Mouse (Mus musculus) ES-E14 (cell line): ENCODE data around the gene 5730522E02Rik. TPM values are rescaled to one million over a fixed set of nuclear protein-coding genes. Genes with fewer than 3 reads are reported as not detected.

Experiments used
- DNase-seq: peaks from one replicate; pipeline ENCODE4 v3.0.0-alpha.2; 2013; ENCODE audit warnings: low read depth, low spot score
- H3K27ac ChIP-seq: 2 replicates; pipeline ENCODE4 v1.5.1; 2012; ENCODE audit warnings: low read depth, mild to moderate bottlenecking, low read length, moderate library complexity, mixed read lengths; ENCODE audit not compliant: poor library complexity, insufficient read depth, severe bottlenecking
- H3K36me3 ChIP-seq: 2 replicates; pipeline ENCODE4 v1.6.1; 2012; ENCODE audit warnings: mild to moderate bottlenecking, low read length, moderate library complexity, mixed read lengths; ENCODE audit not compliant: control insufficient read depth, poor library complexity, insufficient read depth, severe bottlenecking
- H3K4me1 ChIP-seq, 2 experiments: fragments of 150-350 bp in 1 of 2; sonication (generic) in 1 of 2; 2 replicates each; pipeline ENCODE4 v1.6.1; 2012; ENCODE audit warnings: low read length in 2 of 2, mild to moderate bottlenecking in 1 of 2, mixed read lengths in 1 of 2; ENCODE audit not compliant: control insufficient read depth in 2 of 2, insufficient read depth in 2 of 2, poor library complexity in 1 of 2
- H3K4me3 ChIP-seq, 2 experiments: fragments of 150-350 bp in 1 of 2; sonication (generic) in 1 of 2; 2 replicates each; pipeline ENCODE4 v1.5.1; 2012; ENCODE audit warnings: low read length in 2 of 2, low read depth in 1 of 2, mild to moderate bottlenecking in 1 of 2, mixed read lengths in 1 of 2; ENCODE audit not compliant: insufficient read depth in 1 of 2, poor library complexity in 1 of 2, severe bottlenecking in 1 of 2
- H3K9ac ChIP-seq: 2 replicates; pipeline ENCODE4 v1.6.1; 2012; ENCODE audit warnings: low read depth, mild to moderate bottlenecking, low read length, mixed read lengths; ENCODE audit not compliant: poor library complexity, insufficient read depth, severe bottlenecking
- H3K9me3 ChIP-seq: fragments of 150-350 bp; sonication (generic); 2 replicates; pipeline ENCODE4 v1.6.1; 2012; ENCODE audit warnings: low read depth, mild to moderate bottlenecking, low read length; ENCODE audit not compliant: control insufficient read depth, insufficient read depth
- CHD2 ChIP-seq: IDR thresholded peaks from 2 replicates; pipeline ENCODE4 v1.6.1; 2014; ENCODE audit warnings: mild to moderate bottlenecking, low read depth, low read length, inconsistent platforms
- HCFC1 ChIP-seq: IDR thresholded peaks from 2 replicates; pipeline ENCODE4 v1.6.1; 2012; ENCODE audit warnings: low read length, inconsistent platforms, borderline replicate concordance; ENCODE audit not compliant: insufficient read depth
- MAFK ChIP-seq: IDR thresholded peaks from 2 replicates; pipeline ENCODE4 v1.6.1; 2014; ENCODE audit warnings: mild to moderate bottlenecking, low read depth, low read length, inconsistent platforms; ENCODE audit not compliant: insufficient read depth
- ZC3H11A ChIP-seq: IDR thresholded peaks from 2 replicates; pipeline ENCODE4 v1.6.1; 2012; ENCODE audit warnings: low read depth, mild to moderate bottlenecking, inconsistent platforms, low read length, borderline replicate concordance
- ZNF384 ChIP-seq: IDR thresholded peaks from 2 replicates; pipeline ENCODE4 v1.6.1; 2012; ENCODE audit warnings: low read depth, low read length, inconsistent platforms
- in situ Hi-C, 2 experiments: fragments of 600-800 bp; cut with MboI; formaldehyde crosslinking; loops; one replicate each; pipeline ENCODE4 v1.15.1; 2025; ENCODE audit warnings: low sequenced_read_pairs in 2 of 2, inconsistent platforms in 1 of 2; ENCODE audit not compliant: unreplicated experiment in 2 of 2
- total RNA-seq: library from RNA; depleted of rRNA; stranded (reverse); fragments of 300-350 nt; gene quantifications from 2 replicates; pipeline ENCODE4 v1.2.3, GENCODE M21; 2012

5730522E02Rik gene
- total RNA-seq, 1 experiment, result 0.62 TPM

DNA sequence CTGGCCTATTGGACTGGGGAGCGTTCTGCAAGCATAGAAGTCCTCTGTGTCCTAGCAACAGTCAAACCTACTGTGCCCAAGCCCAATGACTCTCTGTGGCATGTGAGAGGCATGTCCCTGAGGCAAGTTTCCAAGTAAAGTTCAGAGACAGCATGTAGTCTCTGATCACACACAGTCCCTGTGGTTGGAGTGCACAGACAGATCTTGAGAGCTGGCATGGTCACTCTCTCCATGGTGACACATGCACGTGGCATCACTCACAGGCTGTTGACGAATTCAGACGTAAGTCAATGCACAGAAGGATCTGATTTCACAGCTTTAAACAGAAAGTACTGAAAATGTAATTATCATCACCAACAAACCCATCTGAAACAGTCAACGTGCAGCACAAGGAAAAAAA, 210.8 kb downstream of the 5730522E02Rik start:
- Histone ChIP-seq H3K9ac (no peak overlapping the region), H3K9me3 (no peaks in the 10 kb centered on the region), H3K4me1 (peaks cover 2 to 4% of the 10 kb centered on the region in 2 experiments; a peak in 3 of 4 replicates), H3K36me3 (no peaks in the 10 kb centered on the region), H3K4me3 (no peak overlapping the region), H3K27ac (no peak overlapping the region)
- DNase-seq, result no peak
- in situ Hi-C loops, result no loop called here
- TF ChIP-seq HCFC1 (no peak), CHD2 (no peak), ZNF384 (no peak), ZC3H11A (no peak), MAFK (no peak)

DNA sequence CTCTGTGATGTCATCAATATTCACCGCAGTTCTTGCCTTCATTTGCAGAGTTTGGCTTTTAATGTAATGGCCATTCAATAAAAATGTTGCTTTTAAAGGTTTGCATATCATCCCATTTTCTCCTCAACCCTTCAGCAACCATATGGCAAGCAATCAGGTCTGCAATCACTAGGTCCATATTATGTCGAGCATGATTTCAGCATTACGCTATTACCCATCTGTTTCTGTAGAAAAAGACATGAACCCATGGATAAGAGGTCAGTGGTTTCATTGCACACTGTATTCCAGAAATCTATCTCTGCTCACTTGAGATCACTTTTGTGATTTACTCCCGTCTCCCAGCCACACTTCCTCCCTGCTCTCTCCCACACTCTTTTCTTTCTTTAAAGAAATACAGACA, 213.1 kb downstream of the 5730522E02Rik start:
- Histone ChIP-seq H3K4me1 (peaks cover 8 to 12% of the 10 kb centered on the region in 2 experiments), H3K4me3 (no peak overlapping the region), H3K27ac (no peak overlapping the region), H3K36me3 (no peaks in the 10 kb centered on the region), H3K9me3 (no peaks in the 10 kb centered on the region), H3K9ac (no peak overlapping the region)
- TF ChIP-seq ZNF384 (no peak), MAFK (no peak)
- DNase-seq, result no peak
- in situ Hi-C loops, result no loop called here

DNA sequence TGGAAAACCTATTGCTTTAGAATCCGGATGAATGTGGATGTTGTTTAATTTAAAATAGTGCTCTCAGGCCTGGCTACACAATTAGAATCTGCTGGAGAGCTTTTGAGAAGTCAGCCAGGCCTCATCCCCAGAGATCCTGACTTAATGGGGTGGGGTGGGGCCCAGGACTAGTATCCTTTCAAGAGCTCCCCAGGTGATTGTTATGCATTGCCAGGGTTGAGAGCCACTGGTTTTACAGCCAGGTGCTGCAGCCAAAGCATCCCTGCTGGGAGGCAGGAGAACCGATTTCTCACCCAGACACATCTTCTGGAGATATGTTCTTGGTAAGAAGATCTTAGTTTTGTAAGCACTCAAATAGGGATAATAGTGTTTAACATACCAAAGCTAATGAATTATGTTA, 216.4 kb downstream of the 5730522E02Rik start:
- Histone ChIP-seq H3K27ac (no peak overlapping the region), H3K4me3 (no peak overlapping the region), H3K36me3 (no peaks in the 10 kb centered on the region), H3K4me1 (peaks cover 8 to 12% of the 10 kb centered on the region in 2 experiments), H3K9ac (no peak overlapping the region), H3K9me3 (no peaks in the 10 kb centered on the region)
- peak; percentile 65 for DNase-seq
- TF ChIP-seq ZC3H11A (no peak), ZNF384 (no peak), CHD2 (no peak), HCFC1 (no peak), MAFK (no peak)
- in situ Hi-C loops, result no loop called here

GRCm38 (mm10) chr11:25992216-25992615, 218.3 kb downstream of the 5730522E02Rik start:
- H3K9me3 ChIP-seq, result no peaks in the 10 kb centered on the region
- H3K9ac ChIP-seq, result no peak overlapping the region
- in situ Hi-C loops, result no loop called here
- H3K36me3 ChIP-seq, result no peaks in the 10 kb centered on the region
- DNase-seq, result no peak
- TF ChIP-seq ZNF384 (no peak), HCFC1 (no peak), CHD2 (no peak), ZC3H11A (no peak), MAFK (no peak)
- peaks cover 8 to 12% of the 10 kb centered on the region in 2 experiments for H3K4me1 ChIP-seq
- H3K4me3 ChIP-seq, result no peak overlapping the region
- no peak overlapping the region for H3K27ac ChIP-seq

GRCm38 (mm10) chr11:25978736-25979276, 231.8 kb downstream of the 5730522E02Rik start:
- Histone ChIP-seq H3K27ac (no peak overlapping the region), H3K9ac (no peak overlapping the region), H3K4me1 (no peaks in the 10 kb centered on the region), H3K9me3 (no peaks in the 10 kb centered on the region), H3K4me3 (no peak overlapping the region), H3K36me3 (no peaks in the 10 kb centered on the region)
- in situ Hi-C loops, result no loop called here
- no peak for DNase-seq
- no peak for TF ChIP-seq MAFK
- TF ChIP-seq CHD2, result no peak
- TF ChIP-seq HCFC1, result no peak
- TF ChIP-seq ZNF384, result no peak
